Mouse (Mus musculus) gastrocnemius, postnatal 4 days (tissue): ENCODE results near the gene Trim28. TPM values are rescaled to one million over a fixed set of nuclear protein-coding genes. Genes with fewer than 3 reads are reported as not detected.
A peak's percentile ranks its signal among the peaks of the same experiment; 100 is the strongest.

Source experiments
- DNase-seq, 2 experiments: peaks; one replicate each; pipeline ENCODE4 v3.0.0; 2021 to 2022; ENCODE audit warnings: low spot score in 2 of 2, mixed read lengths in 2 of 2
- long read RNA-seq, 2 experiments: library from polyadenylated mRNA; stranded (forward); transcript quantifications; one replicate each; pipeline ENCODE4 v2.0.0; 2021
- total RNA-seq, 2 experiments: library from RNA; stranded (reverse); gene quantifications; 2 replicates each; pipeline ENCODE4 v1.2.3; 2021

Trim28 gene
- total RNA-seq: 100 to 1,000 TPM; 232 to 252 TPM
- long read RNA-seq, experiment 1, transcript Trim28-201 (17 exons, 3,245 nt): major isoform, 243 of 288 reads
- long read RNA-seq, experiment 1, partial matches to known transcripts: 19 of 288 reads
- long read RNA-seq, experiment 1, other reads (novel, unspliced or antisense): 25 of 288 reads
- long read RNA-seq, experiment 2, transcript Trim28-201 (17 exons, 3,245 nt): major isoform, 299 of 361 reads
- long read RNA-seq, experiment 2, partial matches to known transcripts: 21 of 361 reads
- long read RNA-seq, experiment 2, other reads (novel, unspliced or antisense): 41 of 361 reads

DNA sequence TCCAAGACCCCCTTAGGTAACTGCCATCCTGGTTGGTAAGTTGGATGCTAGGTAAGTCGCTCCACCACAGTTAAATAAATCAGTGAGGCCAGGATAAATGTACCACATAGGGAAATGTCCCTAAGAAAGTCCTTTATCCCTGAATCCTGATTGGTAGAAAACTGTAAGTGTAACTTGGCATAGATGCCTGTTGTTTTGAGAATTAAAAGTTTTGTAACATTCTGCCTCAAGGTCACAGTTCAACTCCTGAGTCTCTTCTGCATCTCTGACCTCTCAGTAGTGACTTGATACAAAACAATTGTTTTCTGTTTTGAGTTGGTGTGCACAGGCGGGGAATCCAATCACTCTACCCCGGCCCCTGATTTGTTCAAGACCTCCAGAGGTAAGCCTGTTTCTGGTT is at the start of gene Trim28:
Trim28 (plus strand) TSS at position 264 of the 400 bp plus-strand sequence.
- DNase-seq: no peak

DNA sequence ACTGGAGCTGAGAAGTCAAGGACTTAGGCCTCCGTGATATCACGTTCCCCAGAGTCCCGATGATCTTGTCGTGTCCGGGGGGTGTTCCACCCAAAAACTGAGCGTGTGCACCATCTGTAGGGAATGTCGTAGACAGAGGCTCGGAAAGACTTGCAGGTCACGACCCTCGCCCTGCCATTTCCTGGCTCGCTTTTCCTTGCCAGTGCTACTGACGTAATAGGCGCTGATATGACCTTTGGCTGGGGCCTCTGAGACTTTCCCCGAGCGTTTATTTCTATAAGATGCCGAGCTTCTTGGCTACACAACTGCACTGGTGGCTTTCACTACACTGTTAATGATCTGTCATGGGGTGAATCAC is 49.1 kb upstream of the Trim28 start:
- peak in 1 of 2 experiments; percentile 24 for DNase-seq

DNA sequence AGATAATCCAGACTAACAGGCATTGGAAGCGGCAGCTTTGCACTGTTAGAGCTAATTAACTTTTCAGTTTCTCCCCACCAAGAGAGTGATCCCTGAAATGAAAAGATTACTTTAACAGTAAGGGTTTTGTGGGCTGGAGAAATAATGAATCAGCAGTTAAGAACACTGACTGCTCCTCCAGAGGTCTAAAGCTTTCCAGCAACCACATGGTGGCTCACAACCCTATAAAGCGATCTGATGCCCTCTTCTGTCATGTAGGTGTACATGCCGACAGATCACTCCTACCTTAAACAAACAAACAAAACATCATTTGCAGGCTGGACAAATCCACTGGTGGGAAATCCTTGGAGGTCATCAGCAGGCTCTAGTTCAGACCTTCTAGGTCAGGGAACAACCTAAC is 44.0 kb upstream of the Trim28 start:
- DNase-seq: no peak

DNA sequence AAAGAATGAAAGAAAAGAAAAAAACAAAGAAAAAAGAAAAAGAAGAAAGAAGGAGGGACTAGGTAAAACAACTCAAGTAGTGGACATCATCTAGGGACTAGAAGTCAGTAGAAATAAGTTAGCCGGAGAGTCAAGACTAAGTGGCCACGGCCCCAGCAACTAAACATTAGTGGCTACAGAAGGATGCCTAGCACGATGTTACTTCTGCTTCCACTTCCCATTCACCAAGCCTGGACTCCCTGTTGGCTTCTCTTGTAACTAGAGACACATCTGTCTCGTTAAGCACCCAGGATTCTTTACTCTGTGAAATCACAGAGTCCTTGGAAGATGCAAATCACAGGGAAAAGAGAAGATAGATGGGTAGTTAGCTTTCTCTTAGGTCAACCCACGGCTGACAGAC is 41.4 kb upstream of the Trim28 start:
- no peak for DNase-seq

DNA sequence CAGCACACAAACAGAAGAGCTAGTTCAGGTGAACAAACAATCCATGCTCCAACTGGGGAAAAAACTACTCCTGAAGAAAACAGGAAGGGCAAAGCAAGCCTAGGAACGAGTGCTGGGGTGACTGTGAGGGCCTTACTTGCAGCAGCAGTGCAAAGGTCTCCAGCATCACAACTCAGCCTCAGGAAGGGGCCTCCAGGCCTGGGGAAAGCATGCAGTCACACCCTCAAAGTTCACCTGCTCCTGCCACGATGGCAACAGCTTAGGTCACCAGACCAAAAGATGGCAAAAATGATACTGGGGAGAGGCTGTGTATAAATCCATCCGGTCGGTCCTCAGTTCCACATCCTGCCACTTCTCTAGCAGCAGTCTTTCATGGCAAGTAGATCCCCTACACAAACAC is 40.0 kb upstream of the Trim28 start:
- no peak for DNase-seq

DNA sequence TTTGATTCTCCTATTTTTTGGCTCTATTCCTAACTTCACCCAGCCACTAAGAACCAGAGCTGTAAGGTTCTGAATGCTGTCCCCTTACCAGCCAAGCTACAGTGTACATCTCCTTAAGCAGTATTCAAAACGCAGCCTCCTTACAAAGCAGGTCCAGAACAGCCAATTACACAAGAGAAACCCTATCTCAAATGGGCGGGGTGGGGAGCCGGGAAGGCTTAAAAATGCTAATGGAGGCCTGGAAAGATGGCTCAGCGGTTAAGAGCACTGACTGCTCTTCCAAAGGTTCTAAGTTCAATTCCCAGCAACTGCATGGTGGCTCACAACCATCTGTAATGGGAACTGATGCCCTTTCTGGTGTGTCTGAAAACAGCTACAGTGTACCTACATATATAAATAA is 39.2 kb upstream of the Trim28 start:
- DNase-seq: no peak

DNA sequence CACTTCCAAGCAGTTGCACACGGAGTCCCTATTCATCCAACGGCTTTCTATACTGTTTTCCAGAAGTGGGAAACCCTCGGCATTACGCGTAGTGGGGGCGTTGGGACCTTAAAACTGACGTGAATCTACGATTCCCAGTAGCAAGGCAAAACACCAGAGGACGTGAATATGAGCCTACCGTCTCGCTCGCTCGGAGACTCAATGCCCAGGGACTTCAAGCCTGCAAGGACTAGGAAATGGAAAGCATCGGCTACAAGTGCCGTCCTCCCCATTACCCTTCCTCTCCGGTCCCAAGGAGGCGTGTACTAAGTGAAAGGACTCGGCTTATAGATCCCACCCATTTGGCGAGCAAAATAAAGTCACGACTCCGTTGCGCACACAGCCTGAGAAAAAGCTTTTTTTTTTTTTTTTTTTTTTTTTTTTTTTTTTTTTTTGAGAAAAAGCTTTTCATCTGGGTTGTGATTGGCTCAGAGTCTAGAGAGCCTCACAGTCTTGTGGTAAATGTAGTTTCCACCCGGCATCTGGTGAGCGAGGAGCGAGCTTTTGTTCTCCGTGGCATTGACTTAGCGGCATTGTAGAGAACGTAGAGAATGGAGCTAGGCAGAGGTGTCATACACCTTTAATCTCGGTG is 37.3 kb upstream of the Trim28 start:
- peak in 1 of 2 experiments; percentile 34 for DNase-seq

DNA sequence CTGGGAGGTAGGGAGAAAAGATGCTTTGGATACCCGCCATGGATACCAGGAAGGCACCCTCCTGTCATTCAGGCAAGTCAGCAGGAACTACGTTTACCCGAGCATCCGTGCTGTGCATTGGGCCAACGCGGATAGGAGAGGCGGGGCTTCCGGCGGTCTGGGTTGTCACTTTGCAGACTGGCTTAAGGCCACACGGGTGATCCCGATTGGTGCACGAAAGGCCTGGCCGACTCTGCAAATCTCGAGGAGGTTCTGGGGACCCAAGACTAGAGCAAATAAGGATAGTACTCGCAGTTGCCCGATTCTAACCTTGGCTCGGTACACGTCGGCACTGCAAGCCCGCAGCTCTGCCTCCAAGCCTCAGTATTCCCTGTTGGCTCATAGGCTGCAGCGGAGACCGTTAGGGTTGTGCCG is 33.2 kb upstream of the Trim28 start, which contains the start of gene Zfp324:
Zfp324 (plus strand) TSS at position 161 of the 414 bp plus-strand sequence.
- DNase-seq: peak; percentile 66 to 89

DNA sequence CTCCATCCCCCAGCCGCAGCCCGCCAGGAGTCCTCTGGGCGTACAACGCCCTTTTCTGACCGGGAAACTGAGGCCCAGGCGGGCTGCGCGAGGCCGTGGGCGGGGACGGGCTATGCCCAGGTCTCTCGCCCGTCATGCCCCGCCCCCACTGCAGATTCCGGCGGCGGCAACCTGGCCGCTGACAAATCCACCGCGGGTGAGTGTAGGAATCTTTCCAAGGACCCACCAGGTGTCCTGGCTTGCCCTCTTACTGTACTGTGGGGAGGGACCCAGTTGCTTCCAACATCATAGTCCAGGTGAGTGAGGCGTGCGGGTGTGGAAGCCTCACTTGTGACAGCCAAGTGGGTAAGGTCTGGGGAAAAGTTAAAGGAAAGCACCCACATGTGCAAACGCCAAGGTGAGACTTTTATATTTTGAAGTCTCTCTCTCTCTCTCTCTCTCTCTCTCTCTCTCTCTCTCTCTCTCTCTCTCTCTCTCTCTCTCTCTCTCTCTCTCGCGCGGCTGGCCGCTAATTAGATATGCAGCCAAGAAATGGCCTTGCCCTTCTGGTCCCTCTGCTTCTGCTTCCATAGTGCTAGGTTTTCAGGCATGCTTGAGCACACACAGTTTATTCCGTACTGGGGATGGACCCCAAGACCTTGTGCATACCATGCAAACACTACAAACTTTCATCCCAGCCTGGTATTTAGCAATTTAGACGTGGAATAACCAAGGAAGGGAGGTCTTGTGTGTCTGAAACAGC is 32.6 kb upstream of the Trim28 start:
- DNase-seq: peak in 1 of 2 experiments; percentile 51

DNA sequence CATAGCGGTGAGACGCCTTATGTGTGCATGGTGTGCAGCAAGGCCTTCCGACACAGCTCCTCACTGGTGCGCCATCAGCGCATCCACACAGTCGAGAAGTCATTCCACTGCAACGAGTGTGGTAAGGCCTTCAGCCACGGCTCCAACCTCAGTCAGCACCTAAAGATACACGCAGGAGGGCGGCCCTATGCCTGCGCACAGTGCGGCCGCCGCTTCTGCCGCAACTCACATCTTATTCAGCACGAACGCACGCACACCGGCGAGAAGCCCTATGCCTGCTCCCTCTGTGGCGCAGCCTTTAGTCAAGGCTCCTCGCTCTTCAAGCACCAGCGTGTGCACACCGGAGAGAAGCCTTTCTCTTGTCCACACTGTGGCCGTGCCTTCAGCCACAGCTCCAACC is 28.0 kb upstream of the Trim28 start:
- DNase-seq: no peak

DNA sequence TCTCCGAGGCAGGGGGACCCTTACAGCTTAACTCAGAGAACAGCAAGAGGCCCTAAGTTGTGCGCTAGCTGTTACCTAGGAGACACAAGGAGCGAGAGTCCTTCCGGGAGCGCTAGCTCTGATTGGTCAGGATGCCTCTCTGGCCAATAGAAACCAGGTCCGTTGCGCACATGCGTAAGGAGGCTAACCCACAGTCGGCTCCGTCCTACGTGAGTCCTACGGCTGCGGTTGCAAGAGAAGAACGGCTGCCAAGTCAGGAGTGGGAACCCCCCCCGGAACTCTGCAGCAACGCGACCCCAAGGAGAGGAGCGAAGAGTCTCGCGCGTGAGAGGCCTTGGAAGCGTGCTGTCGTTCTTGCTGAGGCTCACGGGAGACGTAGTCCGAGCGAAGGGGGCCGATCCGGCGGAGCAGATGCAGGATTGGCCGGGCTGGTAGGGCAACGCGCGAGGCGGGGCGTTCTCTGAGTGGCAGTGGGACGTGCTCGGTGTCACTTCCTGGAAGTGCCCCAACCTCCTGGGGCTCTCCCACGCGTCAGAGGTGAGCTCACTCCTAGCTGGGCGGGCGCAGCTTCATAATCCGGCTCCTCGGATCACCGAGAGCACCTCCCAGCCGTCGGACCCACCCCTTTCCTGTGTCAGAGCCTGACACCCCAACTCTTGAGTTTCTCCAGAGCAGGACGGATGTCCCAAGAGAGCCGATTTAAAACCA is 21.1 kb upstream of the Trim28 start, which contains the start of gene Zfp446:
Zfp446 (plus strand) TSS at position 167 of the 708 bp plus-strand sequence.
- peak; percentile 92 to 99 for DNase-seq

DNA sequence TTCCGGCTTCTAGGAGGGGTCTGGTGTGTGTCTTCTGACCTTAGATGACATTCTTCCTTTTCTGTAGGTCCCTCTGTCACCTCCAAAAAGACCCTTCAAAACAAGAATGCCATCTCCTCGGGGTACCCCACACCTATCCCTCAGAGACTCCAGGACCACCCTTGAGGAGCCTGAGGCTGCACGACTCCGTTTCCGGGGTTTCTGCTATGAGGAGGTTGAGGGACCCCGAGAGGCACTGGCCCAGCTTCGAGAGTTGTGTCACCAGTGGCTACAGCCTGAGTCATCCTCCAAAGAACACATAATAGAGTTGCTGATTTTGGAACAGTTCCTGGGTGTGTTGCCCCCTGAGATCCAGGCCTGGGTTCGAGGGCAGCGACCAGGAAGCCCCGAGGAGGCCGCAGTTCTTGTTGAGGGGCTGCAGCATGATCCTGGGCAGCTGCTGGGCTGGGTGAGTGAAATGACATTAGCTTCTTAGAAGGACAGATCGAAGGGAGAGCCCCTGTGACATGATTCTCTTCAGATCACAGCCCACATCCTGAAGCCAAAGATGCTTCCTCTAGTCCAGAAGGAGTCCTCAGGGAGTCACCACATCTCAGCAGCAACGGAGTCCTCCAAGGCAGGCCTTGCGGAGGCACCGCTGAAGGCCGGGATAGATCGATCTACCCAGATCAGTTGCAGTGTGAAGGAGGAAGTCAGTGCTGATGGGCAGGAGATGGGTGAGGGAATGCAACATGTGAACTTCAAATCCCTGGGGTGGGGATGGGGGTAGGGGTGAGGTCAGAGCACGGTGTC is 19.8 kb upstream of the Trim28 start:
- no peak for DNase-seq

DNA sequence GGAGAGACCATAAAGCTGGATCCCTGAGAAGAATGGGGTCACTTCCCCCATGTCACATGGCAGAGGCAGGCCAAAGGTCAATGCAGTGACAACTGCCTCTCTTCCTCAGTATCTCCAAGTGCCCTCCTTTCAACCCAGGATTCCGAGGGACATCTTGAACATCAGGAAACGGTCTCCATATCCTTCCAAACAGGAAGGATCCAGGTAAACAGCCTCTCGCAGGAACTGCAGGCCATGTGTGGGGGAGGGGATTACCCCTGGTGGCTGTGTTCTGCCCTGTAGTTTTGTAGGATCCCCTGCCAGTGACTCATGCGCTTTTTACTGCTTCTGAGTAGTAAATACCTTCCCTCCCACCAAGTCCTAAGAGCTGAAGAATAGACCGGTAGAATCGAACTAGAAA is 19.1 kb upstream of the Trim28 start:
- no peak for DNase-seq

DNA sequence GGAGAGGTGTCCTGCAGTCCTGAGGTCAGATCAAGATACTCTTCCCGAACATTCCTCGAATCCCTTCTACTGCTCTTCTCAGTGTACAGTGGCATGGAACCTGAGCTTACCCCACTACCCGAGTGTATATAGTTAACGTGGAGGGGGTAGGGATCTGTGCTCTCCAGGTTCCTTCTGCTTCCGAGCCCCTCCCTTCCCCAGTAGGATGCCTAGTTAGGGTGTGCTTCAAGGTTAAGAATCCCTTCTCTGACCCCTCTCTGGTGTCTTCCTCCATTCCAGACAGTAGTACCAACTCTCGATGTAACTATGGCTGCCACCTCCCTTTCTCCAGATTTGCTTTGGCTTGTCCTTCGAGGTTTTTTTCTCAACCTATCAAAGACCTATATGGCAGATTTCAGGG is 18.6 kb upstream of the Trim28 start:
- no peak for DNase-seq

DNA sequence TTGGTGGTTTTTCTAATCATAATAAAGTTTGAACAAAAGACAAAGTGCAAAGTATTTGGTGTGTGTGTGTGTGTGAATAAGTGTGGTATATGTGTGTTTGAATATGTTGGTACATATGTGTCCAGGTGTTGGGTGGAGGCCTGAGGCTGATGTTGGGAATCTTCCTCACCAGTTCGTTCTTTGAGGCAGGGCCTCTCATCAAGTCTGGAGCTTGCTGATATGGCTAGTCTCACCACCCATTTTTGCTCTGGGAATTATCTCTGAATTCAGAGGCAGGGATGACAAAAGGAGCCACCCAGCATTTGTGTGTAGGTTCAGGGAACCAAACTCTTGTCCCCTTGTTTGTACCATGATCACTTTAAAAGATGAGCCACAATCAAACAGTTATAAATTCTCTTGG is 13.2 kb upstream of the Trim28 start:
- DNase-seq: no peak

DNA sequence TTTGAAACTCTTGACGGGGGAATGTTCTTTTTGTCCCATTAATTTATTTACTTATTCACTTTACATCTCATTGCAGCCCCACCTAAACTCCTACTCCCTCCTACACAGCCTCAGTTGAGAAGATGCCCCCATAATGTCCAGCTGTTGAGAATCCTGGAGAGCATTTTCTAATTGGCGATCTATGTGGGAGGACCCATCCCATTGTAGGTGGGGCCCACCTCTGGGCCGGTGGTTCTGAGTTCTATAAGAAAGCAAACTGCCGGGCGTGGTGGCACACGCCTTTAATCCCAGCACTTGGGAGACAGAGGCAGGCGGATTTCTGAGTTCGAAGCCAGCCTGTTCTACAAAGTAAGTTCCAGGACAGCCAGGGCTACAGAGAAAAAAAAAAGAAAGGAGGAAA is 12.0 kb upstream of the Trim28 start:
- DNase-seq: no peak

DNA sequence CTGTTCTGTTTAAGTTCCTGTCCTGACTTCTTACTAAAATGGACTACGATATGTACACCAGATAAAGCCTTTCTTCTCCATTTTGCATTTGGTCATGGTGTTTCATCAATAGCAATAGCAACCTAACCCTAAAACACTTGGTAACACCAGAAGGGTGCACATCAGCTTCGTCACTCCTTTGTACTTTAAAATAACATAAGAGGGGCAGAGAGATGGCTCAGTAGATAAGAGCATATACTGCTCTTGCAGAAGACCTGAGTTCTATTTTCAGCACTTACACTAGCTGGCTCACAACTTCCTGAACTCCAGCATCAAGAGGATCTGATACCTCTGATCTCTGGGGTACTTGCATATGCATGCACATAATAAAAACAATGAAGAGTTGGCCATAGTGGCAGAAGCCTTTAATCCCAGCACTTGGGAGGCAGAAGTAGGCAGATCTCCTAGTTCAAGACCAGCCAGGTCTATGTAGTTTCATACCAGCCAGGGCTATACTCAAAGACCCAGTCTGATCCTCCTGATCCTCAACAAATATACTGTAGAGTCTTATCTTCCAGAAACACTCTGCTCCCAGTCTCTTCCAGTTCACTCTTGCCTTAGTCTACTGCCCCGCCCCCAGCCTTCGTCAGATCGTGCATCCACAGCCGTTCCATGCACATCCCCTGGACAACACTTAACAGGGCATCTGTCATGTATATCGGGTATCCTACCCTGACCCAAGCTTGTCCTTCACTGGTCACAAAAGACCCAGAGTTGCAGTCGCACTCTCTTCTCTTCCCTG is 11.3 kb upstream of the Trim28 start:
- DNase-seq: no peak

DNA sequence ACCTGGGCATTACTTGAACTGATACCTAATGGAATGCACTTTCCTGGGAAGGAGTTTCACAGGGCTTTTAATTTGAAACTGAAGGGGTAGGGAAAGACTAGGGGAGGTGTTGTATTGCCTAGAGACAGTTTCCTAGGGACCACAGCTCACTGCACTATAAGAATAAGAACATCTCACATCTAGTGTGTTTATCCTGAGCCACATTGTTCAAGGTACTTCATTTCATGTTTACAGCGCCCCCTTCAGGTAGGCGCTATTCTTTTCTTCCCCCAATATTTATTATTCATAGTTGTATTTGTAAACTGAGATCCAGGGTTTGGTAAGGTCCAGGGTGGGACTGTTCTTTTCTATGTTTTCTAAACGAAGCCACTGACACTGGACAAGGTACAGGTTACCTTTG is 6.7 kb upstream of the Trim28 start:
- no peak for DNase-seq

DNA sequence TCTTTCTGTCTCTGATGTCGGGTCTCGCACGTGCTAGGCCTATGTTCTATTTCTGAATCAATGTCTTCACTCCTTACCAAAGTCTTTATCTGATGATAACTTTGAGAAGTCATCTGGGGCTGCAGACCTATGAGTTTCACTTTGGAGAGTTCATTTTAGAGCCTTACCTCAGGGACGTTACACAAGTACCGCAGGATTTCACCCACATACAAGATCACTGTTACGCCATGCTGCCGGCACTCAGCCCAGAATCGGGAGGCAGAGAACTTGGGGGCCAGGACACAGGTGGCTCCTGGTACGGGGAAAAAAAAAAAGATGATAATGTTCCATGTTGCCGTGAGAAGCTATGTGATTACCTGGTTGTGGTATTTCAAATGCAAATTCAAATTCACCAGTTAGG is 5.8 kb upstream of the Trim28 start:
- no peak for DNase-seq

DNA sequence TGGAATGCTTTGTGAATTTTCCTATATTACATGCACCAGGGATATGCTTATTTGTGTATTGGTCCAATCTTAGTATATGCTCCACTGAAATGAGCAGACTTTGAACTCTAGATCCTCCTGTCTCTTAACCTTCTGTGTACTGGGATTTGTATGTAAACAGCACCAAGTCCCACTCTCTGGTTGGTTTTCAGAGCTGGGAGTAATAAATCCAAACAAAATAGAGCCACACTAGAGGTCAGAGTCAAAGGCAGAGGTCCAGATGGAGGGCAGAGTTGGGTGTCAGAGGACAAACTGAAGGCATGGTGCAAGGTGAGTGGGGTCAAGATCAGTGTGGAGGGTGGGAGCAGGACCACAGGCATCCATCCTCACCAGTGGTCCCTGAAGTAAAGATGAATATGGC is 3.1 kb upstream of the Trim28 start:
- DNase-seq: no peak
